Mouse (Mus musculus) heart, embryonic 15.5 days (tissue): Measurements from ENCODE around the gene Frmd5. TPM values are rescaled to one million over a fixed set of nuclear protein-coding genes. Genes with fewer than 3 reads are reported as not detected.
A peak's percentile ranks its signal among the peaks of the same experiment; 100 is the strongest.

Source experiments
- ATAC-seq: fragments of 200-750 bp; cut with Nextera tagmentation; replicated peaks from 2 replicates; pipeline ENCODE4 v1.8.0; 2017; ENCODE audit warnings: low read depth, moderate TSS enrichment; ENCODE audit not compliant: insufficient number of reproducible peaks, insufficient read depth, low FRiP score
- H3K27ac ChIP-seq: fragments of 300-500 bp; sonication (generic); 2 replicates; pipeline ENCODE4 v1.5.1; 2015; ENCODE audit warnings: mild to moderate bottlenecking, inconsistent platforms
- H3K27me3 ChIP-seq: fragments of 300-500 bp; sonication (generic); 2 replicates; pipeline ENCODE4 v1.6.1; 2015; ENCODE audit warnings: inconsistent platforms
- H3K36me3 ChIP-seq: fragments of 300-500 bp; sonication (generic); 2 replicates; pipeline ENCODE4 v1.6.1; 2015; ENCODE audit warnings: mild to moderate bottlenecking, inconsistent platforms
- H3K4me1 ChIP-seq: fragments of 300-500 bp; sonication (generic); replicated peaks from 2 replicates; pipeline ENCODE4 v1.6.1; 2015; ENCODE audit warnings: inconsistent platforms
- H3K4me2 ChIP-seq: fragments of 300-500 bp; sonication (generic); 2 replicates; pipeline ENCODE4 v1.6.1; 2015; ENCODE audit warnings: inconsistent platforms, mild to moderate bottlenecking, moderate library complexity
- H3K4me3 ChIP-seq: fragments of 300-500 bp; sonication (generic); 2 replicates; pipeline ENCODE4 v1.5.1; 2015; ENCODE audit warnings: mild to moderate bottlenecking, inconsistent platforms
- H3K9ac ChIP-seq: fragments of 300-500 bp; sonication (generic); 2 replicates; pipeline ENCODE4 v1.6.1; 2015; ENCODE audit warnings: mild to moderate bottlenecking, inconsistent platforms
- H3K9me3 ChIP-seq: fragments of 300-500 bp; sonication (generic); replicated peaks from 2 replicates; pipeline ENCODE4 v1.6.1; 2016; ENCODE audit warnings: inconsistent platforms
- WGBS: fragments of 180-500 bp; shearing (Covaris S2); methylation state at CpG from one replicate; pipeline ENCODE4 v1.1.7; 2015; ENCODE audit warnings: mixed read lengths; 5-methylcytosine and 5-hydroxymethylcytosine counted together
- polyA plus RNA-seq: library from polyadenylated mRNA; unstranded; fragments of >200 nt; fragmentation: Nextera tagmentation; extraction: Ambion mirVana; gene quantifications from 2 replicates; pipeline ENCODE4 v1.2.1, GENCODE M21; 2015

Frmd5 gene
- 36.6 and 47.3 TPM in 2 replicates for polyA plus RNA-seq

GRCm38 (mm10) chr2:121806959-121807653, at the start of gene Frmd5:
Gene Frmd5 (minus strand): TSS chr2:121807087.
- peak; percentile 96 for ATAC-seq
- Histone ChIP-seq H3K4me2 (peak within 1 kb of the TSS; percentile 94), H3K9ac (peak within 1 kb of the TSS; percentile 51), H3K4me1 (peaks cover 13% of the 10 kb centered on the region), H3K27me3 (peaks cover 37% of the 10 kb centered on the region), H3K4me3 (peak within 1 kb of the TSS; percentile 75), H3K27ac (no peak within 1 kb of the TSS), H3K36me3 (no peaks in the 10 kb centered on the region), H3K9me3 (no peaks in the 10 kb centered on the region)
- WGBS: under 1% methylated on average over 35 of the region's 35 CpGs

GRCm38 (mm10) chr2:121853974-121854373, 47.1 kb upstream of the Frmd5 start:
- H3K9ac ChIP-seq: no peak overlapping the region
- 71% methylated on average over 3 of the region's 3 CpGs for WGBS
- H3K4me2 ChIP-seq: no peak overlapping the region
- H3K9me3 ChIP-seq: no peaks in the 10 kb centered on the region
- no peak for ATAC-seq
- H3K36me3 ChIP-seq: no peaks in the 10 kb centered on the region
- no peak overlapping the region for H3K4me3 ChIP-seq
- no peaks in the 10 kb centered on the region for H3K27me3 ChIP-seq
- H3K27ac ChIP-seq: no peak overlapping the region
- H3K4me1 ChIP-seq: no peaks in the 10 kb centered on the region

DNA sequence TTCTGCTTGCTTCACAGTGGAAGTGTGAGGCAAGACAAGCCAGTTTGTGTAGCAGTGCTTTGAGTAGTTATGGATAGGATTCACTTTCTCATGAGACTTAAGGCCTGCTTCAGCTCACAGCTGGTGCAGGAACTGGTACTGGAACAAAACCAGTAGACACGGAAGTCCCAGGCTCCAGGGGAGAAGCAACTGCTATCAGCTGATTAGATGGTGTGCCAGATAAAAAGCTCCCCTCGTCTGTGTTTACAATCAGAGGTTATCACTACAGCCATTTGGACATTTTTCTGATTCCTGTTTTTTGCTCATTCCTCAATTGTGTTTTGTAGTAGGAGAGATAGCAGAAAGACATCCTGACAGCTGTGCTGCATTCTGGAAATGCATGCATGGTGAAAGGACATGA, 45.2 kb upstream of the Frmd5 start:
- ATAC-seq: no peak
- Histone ChIP-seq H3K4me2 (no peak overlapping the region), H3K9ac (no peak overlapping the region), H3K27ac (no peak overlapping the region), H3K4me3 (no peak overlapping the region), H3K27me3 (no peaks in the 10 kb centered on the region), H3K4me1 (no peaks in the 10 kb centered on the region), H3K36me3 (no peaks in the 10 kb centered on the region), H3K9me3 (no peaks in the 10 kb centered on the region)
- 31% methylated on average over 2 of the region's 2 CpGs for WGBS

DNA sequence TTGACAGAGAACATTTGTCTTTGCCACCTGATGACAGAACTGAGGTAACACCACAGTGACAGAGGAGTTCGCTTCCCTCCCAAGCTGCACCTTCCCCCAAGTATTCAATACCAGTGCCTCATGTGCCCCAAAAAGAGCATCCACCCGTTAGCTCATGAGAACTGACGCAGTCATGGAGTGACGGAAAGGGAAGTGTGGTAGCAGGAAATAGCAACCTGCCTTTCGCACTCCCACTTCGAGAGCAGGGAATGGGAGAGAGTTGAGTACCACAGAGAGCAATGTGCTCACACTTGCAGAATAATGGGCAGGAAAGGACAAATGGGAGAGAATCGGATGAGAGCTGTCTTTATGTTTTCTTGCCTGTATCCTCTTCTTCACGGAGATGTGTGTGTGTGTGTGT, 39.2 kb upstream of the Frmd5 start:
- no peaks in the 10 kb centered on the region for H3K27me3 ChIP-seq
- no peaks in the 10 kb centered on the region for H3K9me3 ChIP-seq
- H3K4me3 ChIP-seq: no peak overlapping the region
- H3K9ac ChIP-seq: no peak overlapping the region
- no peak for ATAC-seq
- H3K4me1 ChIP-seq: no peaks in the 10 kb centered on the region
- H3K36me3 ChIP-seq: no peaks in the 10 kb centered on the region
- H3K27ac ChIP-seq: no peak overlapping the region
- H3K4me2 ChIP-seq: no peak overlapping the region
- 55% methylated on average over 7 of the region's 8 CpGs for WGBS

DNA sequence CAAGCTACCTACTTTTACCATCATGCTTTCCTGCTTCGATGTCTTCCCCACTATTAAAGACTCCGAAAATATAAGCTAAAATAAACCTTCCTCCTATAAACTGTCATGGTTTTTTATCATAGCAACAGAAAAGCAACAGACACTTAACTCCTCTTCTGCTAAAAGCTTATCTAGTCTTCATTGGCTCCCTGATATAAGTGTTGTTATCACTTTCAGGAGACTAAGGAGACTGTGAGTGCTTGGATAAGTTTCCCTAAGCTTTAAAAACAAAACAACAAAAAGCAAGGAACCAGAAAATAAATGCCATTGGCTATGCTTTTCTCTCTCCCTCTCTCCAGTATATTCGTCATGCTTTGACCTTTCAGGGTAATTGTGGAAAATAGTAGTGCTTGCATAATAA, 35.4 kb upstream of the Frmd5 start:
- H3K4me2 ChIP-seq: no peak overlapping the region
- no peaks in the 10 kb centered on the region for H3K27me3 ChIP-seq
- ATAC-seq: no peak
- WGBS: 65% methylated on average over 3 of the region's 3 CpGs
- H3K4me1 ChIP-seq: no peaks in the 10 kb centered on the region
- H3K4me3 ChIP-seq: no peak overlapping the region
- H3K9me3 ChIP-seq: no peaks in the 10 kb centered on the region
- no peaks in the 10 kb centered on the region for H3K36me3 ChIP-seq
- H3K9ac ChIP-seq: no peak overlapping the region
- H3K27ac ChIP-seq: no peak overlapping the region

- Histone ChIP-seq H3K4me1 (no peaks in the 10 kb centered on the region), H3K36me3 (no peaks in the 10 kb centered on the region), H3K9ac (no peak overlapping the region), H3K4me2 (no peak overlapping the region), H3K4me3 (no peak overlapping the region), H3K27me3 (no peaks in the 10 kb centered on the region), H3K27ac (no peak overlapping the region), H3K9me3 (no peaks in the 10 kb centered on the region)
- 98% methylated on average over 3 of the region's 3 CpGs for WGBS
- ATAC-seq: no peak
These were observed 34.6 kb upstream of the Frmd5 start for GRCm38 (mm10) chr2:121841453-121841852.

DNA sequence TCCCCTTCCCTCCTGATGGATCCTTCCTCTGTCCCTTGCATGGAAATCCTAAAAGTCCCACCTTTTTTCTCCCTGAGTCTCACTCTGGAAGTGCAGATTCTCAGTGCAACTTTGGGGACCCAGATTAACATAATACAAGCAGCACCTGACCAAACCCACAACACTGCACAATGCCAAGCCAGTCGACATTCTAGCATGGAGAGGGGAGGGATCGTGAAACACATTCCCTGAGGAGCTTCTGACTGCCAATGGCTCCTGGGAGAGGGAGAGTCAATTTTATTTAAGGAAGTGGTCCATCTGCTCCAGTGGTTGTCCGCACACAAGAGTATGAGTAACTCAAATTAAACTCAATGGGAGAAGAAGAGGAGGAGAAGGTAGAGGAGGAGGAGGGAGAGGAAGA, 28.0 kb upstream of the Frmd5 start:
- Histone ChIP-seq H3K4me3 (no peak overlapping the region), H3K27me3 (peaks cover 6% of the 10 kb centered on the region; the same call in 1 of the 2 replicates), H3K4me2 (no peak overlapping the region), H3K36me3 (no peaks in the 10 kb centered on the region), H3K27ac (no peak overlapping the region), H3K9me3 (no peaks in the 10 kb centered on the region), H3K9ac (no peak overlapping the region), H3K4me1 (0 out of 2 replicates have a peak, but pooled peaks cover 2% of the 10 kb centered on the region)
- no peak for ATAC-seq
- whole genome bisulfite sequencing: 24% methylated on average over 3 of the region's 3 CpGs

- WGBS: 4% methylated on average over 5 of the region's 5 CpGs
- no peaks in the 10 kb centered on the region for H3K9me3 ChIP-seq
- no peak overlapping the region for H3K4me3 ChIP-seq
- H3K36me3 ChIP-seq: no peaks in the 10 kb centered on the region
- H3K27me3 ChIP-seq: peaks cover 6% of the 10 kb centered on the region; the same call in 1 of the 2 replicates
- H3K4me1 ChIP-seq: 0 out of 2 replicates have a peak, but pooled peaks cover 2% of the 10 kb centered on the region
- H3K4me2 ChIP-seq: no peak overlapping the region
- H3K27ac ChIP-seq: no peak overlapping the region
- H3K9ac ChIP-seq: no peak overlapping the region
- no peak for ATAC-seq
These were observed 25.6 kb upstream of the Frmd5 start for GRCm38 (mm10) chr2:121832484-121832894.

GRCm38 (mm10) chr2:121828411-121828810, 21.5 kb upstream of the Frmd5 start:
- H3K9ac ChIP-seq: no peak overlapping the region
- H3K4me3 ChIP-seq: no peak overlapping the region
- no peaks in the 10 kb centered on the region for H3K4me1 ChIP-seq
- 63% methylated on average over 3 of the region's 3 CpGs for WGBS
- no peak for ATAC-seq
- no peaks in the 10 kb centered on the region for H3K36me3 ChIP-seq
- no peak overlapping the region for H3K4me2 ChIP-seq
- no peak overlapping the region for H3K27ac ChIP-seq
- no peaks in the 10 kb centered on the region for H3K9me3 ChIP-seq
- H3K27me3 ChIP-seq: no peaks in the 10 kb centered on the region

DNA sequence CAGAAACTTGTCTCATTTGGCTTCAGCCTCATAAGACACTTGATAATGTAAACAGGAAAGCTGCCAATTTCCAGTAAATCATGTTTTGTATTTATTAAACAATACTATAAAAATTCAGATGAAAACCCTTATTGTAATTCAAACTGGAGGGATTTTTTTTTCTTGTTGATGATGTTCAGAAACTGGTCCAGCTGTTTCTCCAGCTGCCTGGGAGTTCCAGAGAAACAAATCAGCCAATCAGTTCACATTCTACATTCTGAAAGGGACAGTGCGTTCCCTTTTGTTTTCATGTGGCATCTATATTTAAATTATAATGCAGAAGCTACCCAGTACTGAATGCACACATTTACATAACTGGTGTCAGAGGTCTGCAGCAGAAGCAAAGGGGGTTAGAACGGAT, 19.3 kb upstream of the Frmd5 start:
- ATAC-seq: no peak
- Histone ChIP-seq H3K36me3 (no peaks in the 10 kb centered on the region), H3K4me2 (no peak overlapping the region), H3K4me1 (no peaks in the 10 kb centered on the region), H3K9ac (no peak overlapping the region), H3K9me3 (no peaks in the 10 kb centered on the region), H3K27me3 (no peaks in the 10 kb centered on the region), H3K27ac (no peak overlapping the region), H3K4me3 (no peak overlapping the region)
- WGBS: 72% methylated on average over 2 of the region's 2 CpGs

- Histone ChIP-seq H3K9me3 (no peaks in the 10 kb centered on the region), H3K27me3 (no peaks in the 10 kb centered on the region), H3K9ac (no peak overlapping the region), H3K4me1 (no peaks in the 10 kb centered on the region), H3K27ac (no peak overlapping the region), H3K4me2 (no peak overlapping the region), H3K4me3 (no peak overlapping the region), H3K36me3 (no peaks in the 10 kb centered on the region)
- 52% methylated on average over 5 of the region's 5 CpGs for WGBS
- ATAC-seq: no peak
These were observed 17.8 kb upstream of the Frmd5 start for GRCm38 (mm10) chr2:121824653-121825052.

GRCm38 (mm10) chr2:121821787-121822186, 14.9 kb upstream of the Frmd5 start:
- WGBS: 87% methylated on average over 7 of the region's 7 CpGs
- Histone ChIP-seq H3K4me3 (no peak overlapping the region), H3K4me2 (no peak overlapping the region), H3K27me3 (0 out of 2 replicates have a peak, but pooled peaks cover 4% of the 10 kb centered on the region), H3K9ac (no peak overlapping the region), H3K4me1 (no peaks in the 10 kb centered on the region), H3K27ac (no peak overlapping the region), H3K9me3 (no peaks in the 10 kb centered on the region), H3K36me3 (no peaks in the 10 kb centered on the region)
- no peak for ATAC-seq
